Mouse (Mus musculus) olfactory bulb, adult 2 months (tissue): ENCODE measurements at regions not wholly inside any gene's neighbourhood (a gene's known extent, or its start where the extent isn't known, plus 50 kb on each side); places are given as distances from the start of the nearest gene placed in this dataset.

ENCODE experiments used
- H3K27ac ChIP-seq: fragments of 200-500 bp; 2 replicates; pipeline ENCODE4 v1.5.1; 2012; ENCODE audit warnings: low read depth, low read length; ENCODE audit not compliant: insufficient read depth
- H3K4me1 ChIP-seq: fragments of 200-500 bp; 2 replicates; pipeline ENCODE4 v1.6.1; 2012; ENCODE audit warnings: low read length; ENCODE audit not compliant: control insufficient read depth, insufficient read depth
- H3K4me3 ChIP-seq: fragments of 200-500 bp; 2 replicates; pipeline ENCODE4 v1.5.1; 2012; ENCODE audit warnings: mild to moderate bottlenecking, low read depth, low read length, moderate library complexity; ENCODE audit not compliant: insufficient read depth
- CTCF ChIP-seq: fragments of 200-500 bp; IDR thresholded peaks from 2 replicates; pipeline ENCODE4 v1.5.1; 2012; ENCODE audit warnings: low read depth, mild to moderate bottlenecking, low read length, moderate library complexity; ENCODE audit not compliant: insufficient read depth
- POLR2A ChIP-seq: fragments of 200-500 bp; IDR thresholded peaks from 2 replicates; pipeline ENCODE4 v1.6.1; 2012; ENCODE audit warnings: mild to moderate bottlenecking, low read depth, low read length, moderate library complexity; ENCODE audit not compliant: insufficient read depth
- WGBS: fragments of 180-500 bp; shearing (Covaris S2); methylation state at CpG from one replicate; pipeline ENCODE4 v1.1.7; 2018; 5-methylcytosine and 5-hydroxymethylcytosine counted together

- no peak overlapping the region for H3K4me3 ChIP-seq
- no peaks in the 10 kb centered on the region for H3K4me1 ChIP-seq
- no peak for TF ChIP-seq POLR2A
- TF ChIP-seq CTCF, result no peak
- 97% methylated on average over 3 of the region's 3 CpGs for WGBS
- H3K27ac ChIP-seq, result no peak overlapping the region
Measured at GRCm38 (mm10) chr3:56707312-56707711, 523.8 kb upstream of the Nbea start.

GRCm38 (mm10) chr3:56706038-56706437 is 522.5 kb upstream of the Nbea start:
- 83% methylated on average over 4 of the region's 4 CpGs for WGBS
- Histone ChIP-seq H3K27ac (no peak overlapping the region), H3K4me3 (no peak overlapping the region), H3K4me1 (no peaks in the 10 kb centered on the region)
- TF ChIP-seq CTCF (no peak), POLR2A (no peak)

GRCm38 (mm10) chr3:56698941-56699340 is 515.4 kb upstream of the Nbea start:
- Histone ChIP-seq H3K4me3 (no peak overlapping the region), H3K27ac (no peak overlapping the region), H3K4me1 (no peaks in the 10 kb centered on the region)
- no peak for TF ChIP-seq CTCF
- no peak for TF ChIP-seq POLR2A

GRCm38 (mm10) chr3:56698248-56698647 is 514.7 kb upstream of the Nbea start:
- H3K4me1 ChIP-seq, result no peaks in the 10 kb centered on the region
- no peak for TF ChIP-seq POLR2A
- H3K4me3 ChIP-seq, result no peak overlapping the region
- 19% methylated on average over 1 of the region's 1 CpGs for WGBS
- no peak overlapping the region for H3K27ac ChIP-seq

GRCm38 (mm10) chr3:56681031-56681430 is 497.5 kb upstream of the Nbea start:
- WGBS, result 88% methylated on average over 7 of the region's 7 CpGs

GRCm38 (mm10) chr3:56668829-56669228 is 485.3 kb upstream of the Nbea start:
- no peak overlapping the region for H3K27ac ChIP-seq
- no peak overlapping the region for H3K4me3 ChIP-seq
- 11% methylated on average over 3 of the region's 3 CpGs for WGBS
- TF ChIP-seq CTCF, result no peak
- TF ChIP-seq POLR2A, result no peak
- H3K4me1 ChIP-seq, result no peaks in the 10 kb centered on the region

More at GRCm38 (mm10) chr3:56681031-56681430, 497.5 kb upstream of the Nbea start:
- H3K4me1 ChIP-seq, result no peaks in the 10 kb centered on the region
- H3K27ac ChIP-seq, result no peak overlapping the region
- no peak for TF ChIP-seq POLR2A
- H3K4me3 ChIP-seq, result no peak overlapping the region

- 92% methylated on average over 2 of the region's 2 CpGs for WGBS
- H3K4me3 ChIP-seq, result no peak overlapping the region
- no peak overlapping the region for H3K27ac ChIP-seq
- TF ChIP-seq CTCF (no peak), POLR2A (no peak)
- H3K4me1 ChIP-seq, result no peaks in the 10 kb centered on the region
Measured at GRCm38 (mm10) chr3:56660594-56660993, 477.1 kb upstream of the Nbea start.

- 68% methylated on average over 3 of the region's 3 CpGs for WGBS
- TF ChIP-seq CTCF (no peak), POLR2A (no peak)
- H3K4me1 ChIP-seq, result no peaks in the 10 kb centered on the region
- H3K4me3 ChIP-seq, result no peak overlapping the region
- no peak overlapping the region for H3K27ac ChIP-seq
Measured at GRCm38 (mm10) chr3:56647313-56647712, 463.8 kb upstream of the Nbea start.
